Mouse (Mus musculus) left cerebral cortex, adult 8-10 months (tissue): ENCODE results near the gene Fto. TPM values are rescaled to one million over a fixed set of nuclear protein-coding genes. Genes with fewer than 3 reads are reported as not detected.

Experiments
- total RNA-seq, 4 experiments: library from RNA; stranded (reverse); gene quantifications; 2 replicates each; pipeline ENCODE4 v1.2.4; 2022

The Fto gene
- total RNA-seq, 4 experiments from 2014 or later, result 155 to 180 (median 173) TPM

Other genes with a start within 250 kb of the Fto start
- 10 to 100 TPM; 36.3 to 42.8 (median 40.1) TPM for gene Rbl2, start 243.5 kb upstream of the Fto start, total RNA-seq
- gene Aktip, start 113.5 kb upstream of the Fto start, total RNA-seq, result 100 to 1,000 TPM; 125 to 139 (median 126) TPM
- gene Rpgrip1l, start 263 bp upstream of the Fto start, total RNA-seq, result 10 to 100 TPM; 20.5 to 28.3 (median 26.7) TPM